Mouse (Mus musculus) layer of hippocampus, adult 18-20 months (tissue): ENCODE measurements around the gene Psmd11. TPM values are rescaled to one million over a fixed set of nuclear protein-coding genes. Genes with fewer than 3 reads are reported as not detected.

Experiments used
- DNase-seq, 2 experiments: peaks; one replicate each; pipeline ENCODE4 v3.0.0; 2022; ENCODE audit warnings: low spot score in 2 of 2
- total RNA-seq, 2 experiments: library from RNA; stranded (reverse); gene quantifications; 2 replicates each; pipeline ENCODE4 v1.2.3; 2021

Psmd11 gene
- total RNA-seq, 2 experiments from 2014 or later = 98.8 to 106 TPM

DNA sequence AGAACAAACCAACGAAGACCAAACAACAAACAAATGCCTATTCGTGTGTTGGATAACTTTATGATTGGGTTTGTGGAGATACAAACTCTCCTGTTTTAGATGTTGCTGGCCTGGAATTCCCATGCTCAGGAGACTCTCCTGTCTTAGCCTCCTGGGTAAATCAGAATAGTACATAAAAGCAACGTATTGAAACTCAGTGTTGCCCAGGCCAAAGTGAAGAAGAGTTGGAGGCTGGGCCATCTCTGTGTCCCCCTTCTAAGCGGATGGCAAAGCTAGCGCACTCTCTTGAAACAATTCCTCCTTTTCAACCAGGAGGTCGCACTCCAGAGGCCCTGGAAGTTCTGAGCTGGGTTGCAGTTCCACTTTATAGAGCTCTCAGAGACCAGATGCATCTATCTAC, 74.9 kb downstream of the Psmd11 start:
- DNase-seq = no peak

DNA sequence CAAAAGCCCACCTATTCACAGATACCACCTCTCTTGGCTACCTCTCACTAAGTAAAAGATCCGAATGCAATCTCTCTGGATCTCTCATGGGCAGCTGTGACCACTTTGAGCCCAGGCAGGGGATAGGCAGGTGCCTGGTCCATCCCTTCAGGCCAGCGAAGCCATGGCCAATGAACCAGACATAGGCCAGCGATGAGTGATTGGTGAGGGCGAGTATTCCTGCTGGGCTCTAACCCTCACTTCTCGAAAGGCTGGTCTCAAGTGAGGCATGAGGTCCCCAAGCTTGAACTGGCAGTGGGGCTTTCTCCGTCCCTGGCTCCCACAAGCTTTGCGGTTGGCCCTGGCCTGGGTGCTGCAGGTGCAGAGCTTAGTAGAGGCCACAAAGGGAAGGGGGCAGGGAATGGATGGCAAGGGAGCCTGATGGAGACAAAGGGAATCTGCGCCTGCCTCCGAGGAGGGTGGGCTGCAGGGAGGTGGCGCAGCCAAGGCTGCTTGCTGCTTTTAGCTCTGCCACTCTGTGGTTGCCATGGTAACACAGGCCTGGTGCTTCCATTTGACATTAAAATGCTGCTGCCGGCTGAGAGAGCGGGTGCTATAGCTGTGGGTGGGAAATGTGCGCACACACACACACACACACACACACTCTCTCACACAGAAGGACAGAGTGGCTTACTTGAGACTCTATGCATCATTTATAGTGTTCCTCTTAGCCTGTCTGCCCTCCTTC, 75.5 kb downstream of the Psmd11 start:
- peak; percentile 92 to 98 for DNase-seq

DNA sequence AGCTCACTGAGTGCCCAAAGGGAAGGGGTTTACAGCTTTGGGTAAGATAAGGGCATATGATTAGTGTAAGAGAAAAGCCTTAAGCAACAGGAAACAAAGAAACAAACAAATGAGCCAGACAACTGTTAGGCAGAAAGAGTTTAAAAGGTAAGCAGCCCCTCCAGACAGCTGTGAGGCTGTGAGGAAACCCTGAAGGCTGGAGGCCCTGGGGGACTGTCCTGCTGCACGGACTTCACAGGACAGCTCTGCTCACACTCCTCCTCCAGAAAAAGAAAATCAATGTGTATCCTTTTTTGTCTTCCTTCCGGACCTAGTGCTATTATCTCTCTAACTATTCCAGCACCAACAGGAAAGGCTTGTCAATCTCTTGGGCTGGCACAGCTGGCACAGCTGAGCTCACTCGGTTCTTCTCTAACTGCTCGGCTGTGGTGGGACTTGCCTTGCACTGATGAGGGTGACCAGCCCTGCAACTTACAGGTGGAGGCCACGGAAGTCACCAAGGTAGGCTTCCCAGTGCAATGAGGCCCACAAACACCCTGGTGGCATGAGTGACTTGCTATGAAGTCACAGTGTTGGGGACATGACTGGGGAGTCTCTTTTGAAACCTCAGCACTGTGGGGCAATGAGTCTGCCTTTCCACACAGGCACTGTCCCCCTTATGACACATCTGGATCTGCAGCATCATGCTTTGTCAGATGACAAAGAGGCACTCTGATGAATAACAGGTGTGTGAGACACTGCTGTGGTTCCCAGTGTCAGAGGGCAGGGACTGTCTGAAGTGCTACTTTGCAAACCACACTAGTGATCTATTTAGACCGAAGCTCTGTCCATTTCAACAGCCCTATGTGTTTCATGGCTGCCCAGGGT, 76.3 kb downstream of the Psmd11 start:
- DNase-seq = no peak

DNA sequence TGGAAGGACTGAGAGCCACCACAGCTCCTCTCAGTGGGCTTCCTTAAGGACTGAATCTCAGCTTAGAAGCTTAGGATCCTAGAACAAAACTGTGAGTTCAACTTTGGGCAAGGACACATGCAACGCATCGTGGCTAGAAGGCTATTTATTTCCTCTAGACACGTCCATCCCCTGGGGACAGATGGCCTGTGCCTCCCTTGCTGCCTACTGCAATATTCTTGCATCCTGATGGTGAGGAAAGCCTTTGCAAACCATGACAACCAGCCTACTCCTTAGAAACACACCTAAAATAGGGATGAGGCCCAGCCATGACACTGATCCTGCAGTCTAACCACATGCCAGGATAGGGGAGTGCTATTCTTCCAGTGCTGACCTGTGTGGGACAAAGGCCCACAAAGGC, 77.2 kb downstream of the Psmd11 start:
- peak in 1 of 2 experiments; percentile 46 for DNase-seq

DNA sequence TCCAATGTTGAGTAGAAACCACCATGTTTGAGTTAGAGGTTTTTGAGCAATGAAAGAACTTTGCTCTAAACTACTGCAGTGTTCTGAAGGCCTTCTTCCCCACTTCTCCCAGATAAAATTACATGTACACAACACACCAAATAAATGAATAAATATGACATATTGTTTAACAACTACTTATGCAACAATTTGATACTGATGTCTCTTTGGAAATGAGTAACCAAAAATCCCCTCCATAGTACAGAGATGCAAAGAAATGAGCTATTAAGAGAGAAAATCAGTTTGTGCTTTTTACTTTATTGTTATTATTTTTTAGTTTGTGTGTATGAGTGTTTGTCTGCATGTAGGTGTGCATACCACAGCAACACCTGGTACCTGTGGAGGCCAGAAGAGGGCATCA, 78.1 kb downstream of the Psmd11 start:
- DNase-seq = no peak

DNA sequence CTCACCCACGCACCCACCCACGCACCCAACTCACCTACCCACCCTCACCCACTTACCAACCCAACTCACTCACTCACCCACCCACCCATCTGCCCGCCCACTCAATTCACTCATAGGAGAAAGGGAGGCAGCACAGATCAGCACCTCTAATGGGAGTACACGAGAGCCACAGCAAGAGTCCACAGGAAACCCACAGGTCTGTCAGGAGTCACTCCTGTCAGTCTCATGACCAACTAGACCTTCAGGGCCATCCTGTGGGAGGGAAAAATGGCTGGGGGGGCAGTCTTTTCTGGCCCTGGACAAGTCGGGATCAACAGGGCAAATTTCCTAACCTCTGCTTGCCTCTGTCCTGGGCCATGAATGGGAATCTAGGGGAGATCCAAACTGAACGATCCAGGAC, 79.4 kb downstream of the Psmd11 start:
- DNase-seq = no peak

DNA sequence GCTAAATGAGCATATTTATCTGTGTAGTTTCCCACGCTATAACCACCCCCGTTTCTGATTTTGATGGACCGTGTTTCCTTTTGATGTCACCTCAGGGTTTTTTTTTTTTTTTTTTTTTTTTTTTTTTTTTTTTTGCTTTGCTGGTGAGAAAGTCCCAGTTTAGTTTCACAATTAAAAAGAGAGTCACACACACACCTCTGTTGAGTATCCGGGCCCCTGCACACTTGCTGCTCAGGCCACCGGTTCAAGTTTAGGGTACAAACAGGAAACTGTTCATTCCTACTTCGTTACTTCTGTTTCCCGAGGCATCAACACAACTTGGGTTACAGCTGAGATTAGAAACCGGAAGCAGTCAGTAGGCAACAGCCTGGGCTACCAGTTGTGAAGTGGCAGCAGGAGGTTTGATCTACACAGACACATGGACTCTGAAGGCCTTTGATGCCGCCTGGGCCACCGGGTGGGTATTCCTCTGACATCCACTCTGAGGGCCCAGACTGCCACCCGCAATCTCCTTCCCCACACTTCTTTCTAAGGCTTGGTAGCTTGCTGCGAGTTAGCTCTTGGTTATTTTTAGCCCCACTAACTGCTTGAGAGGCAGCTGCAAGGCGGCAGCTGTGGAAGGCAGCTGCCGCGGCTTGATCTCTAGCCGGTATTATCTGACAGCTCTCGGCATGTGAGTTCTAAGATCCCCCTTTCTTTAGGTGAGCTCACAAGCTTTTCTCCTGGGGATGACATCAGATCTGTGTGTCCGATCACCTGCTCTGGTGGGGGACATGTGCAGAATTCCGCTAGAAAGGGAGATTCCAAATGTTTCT, 80.2 kb downstream of the Psmd11 start:
- no peak for DNase-seq

DNA sequence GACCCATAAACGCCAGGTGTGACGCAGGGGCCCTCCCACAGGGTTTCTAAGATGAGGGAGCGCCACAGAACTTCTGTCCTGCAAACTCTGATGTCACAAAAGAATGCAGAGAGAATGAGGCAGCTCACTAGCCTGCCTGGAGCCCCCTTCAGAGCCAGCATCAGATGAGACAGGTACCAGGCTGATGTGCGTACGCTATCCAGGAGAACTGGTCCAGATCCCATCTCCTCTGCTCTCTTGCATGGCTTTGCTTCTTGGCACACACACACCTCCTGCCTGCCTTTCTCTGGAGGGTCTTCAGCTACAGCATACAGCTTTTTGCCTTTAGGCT, 80.7 kb downstream of the Psmd11 start:
- no peak for DNase-seq

DNA sequence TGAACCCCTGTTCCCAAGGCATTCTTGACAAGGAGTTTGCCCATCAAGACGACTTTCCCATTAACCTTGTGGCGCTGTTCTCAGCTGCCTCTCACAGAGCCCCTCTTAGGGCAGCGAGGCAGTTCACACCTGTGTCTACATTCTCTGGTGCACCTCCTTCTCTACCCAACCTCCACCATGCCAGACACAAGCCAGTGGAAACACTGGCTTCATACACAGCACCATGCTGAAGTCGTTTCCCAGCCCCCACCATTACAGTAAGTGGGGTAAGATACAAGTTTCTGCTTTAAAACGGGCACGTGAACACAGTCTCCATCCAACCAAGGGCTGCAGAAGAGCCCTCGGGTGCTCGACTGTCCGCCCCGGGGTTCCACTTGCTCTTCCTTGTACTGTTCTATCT, 81.7 kb downstream of the Psmd11 start:
- no peak for DNase-seq

DNA sequence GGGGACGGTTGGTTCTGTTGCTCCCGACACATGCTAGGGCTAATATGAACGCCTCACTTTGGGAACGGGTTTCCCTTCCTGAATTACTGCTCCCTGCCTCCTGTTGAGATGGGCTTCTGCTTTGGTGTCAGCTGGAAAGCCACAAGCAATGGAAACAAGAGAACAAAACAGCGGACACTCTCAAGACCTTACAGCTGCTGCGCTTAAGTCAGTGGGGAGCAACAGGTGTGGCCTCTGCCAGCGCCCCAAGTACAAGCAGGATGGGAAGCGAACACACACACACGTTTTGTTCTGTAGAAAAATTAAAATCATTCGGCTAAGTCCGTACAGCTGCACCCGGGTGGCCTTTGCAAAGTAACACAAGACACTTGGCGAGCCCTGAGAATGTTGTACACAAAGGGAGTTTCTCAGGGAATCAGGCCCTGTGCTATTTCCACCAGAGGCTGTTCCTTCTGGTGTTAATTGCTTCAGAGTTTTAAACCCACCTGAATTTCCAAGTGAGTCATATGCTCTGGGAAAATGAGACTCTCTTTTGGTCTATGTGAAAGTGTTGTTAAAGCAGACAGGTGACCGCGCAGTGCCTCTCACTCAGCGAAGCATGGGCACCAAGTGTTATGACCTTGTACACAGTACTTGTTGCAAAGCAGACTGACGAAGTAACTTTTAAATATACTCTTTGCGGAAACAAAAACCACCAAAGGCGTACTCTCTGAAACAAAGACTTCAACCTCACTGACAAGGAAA, 84.1 kb downstream of the Psmd11 start:
- no peak for DNase-seq

DNA sequence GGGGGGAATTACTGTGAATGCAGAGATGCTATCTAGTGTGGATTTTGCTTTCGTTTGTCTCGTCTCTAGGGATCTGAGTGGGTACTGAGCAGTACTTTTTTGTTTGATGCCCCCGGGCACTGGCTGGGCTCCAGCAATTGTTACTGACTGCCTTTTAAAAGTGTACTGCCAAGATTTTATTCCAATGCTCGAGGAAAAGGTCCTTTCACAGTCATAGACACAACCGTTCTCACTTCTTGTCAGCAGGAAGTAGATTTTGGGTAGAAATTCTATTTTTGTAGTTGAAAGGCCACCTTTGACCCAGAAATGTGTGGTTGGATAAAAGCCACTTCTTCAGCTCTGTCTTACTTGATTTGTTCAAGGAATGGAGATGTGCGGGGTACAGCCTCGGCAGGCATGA, 85.4 kb downstream of the Psmd11 start:
- no peak for DNase-seq

DNA sequence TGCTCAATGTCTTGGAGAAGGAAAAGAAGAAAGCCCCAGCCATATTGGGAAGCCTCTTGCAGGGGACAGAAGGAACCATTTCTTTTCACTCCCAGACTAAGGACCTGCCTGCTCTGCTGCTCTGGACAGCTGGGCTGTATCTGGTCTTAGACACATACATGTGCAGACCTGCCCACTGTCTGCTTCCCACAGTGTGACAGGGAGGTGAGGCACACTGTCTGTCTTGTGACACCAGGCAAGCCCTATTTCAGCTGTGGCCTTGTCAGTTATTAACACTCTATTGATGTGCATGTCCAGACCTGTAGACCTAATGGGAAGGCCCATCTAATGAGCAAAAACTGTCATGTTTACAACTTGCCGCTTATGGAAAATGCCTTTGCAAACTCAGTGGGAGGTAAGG, 86.9 kb downstream of the Psmd11 start:
- DNase-seq = no peak

DNA sequence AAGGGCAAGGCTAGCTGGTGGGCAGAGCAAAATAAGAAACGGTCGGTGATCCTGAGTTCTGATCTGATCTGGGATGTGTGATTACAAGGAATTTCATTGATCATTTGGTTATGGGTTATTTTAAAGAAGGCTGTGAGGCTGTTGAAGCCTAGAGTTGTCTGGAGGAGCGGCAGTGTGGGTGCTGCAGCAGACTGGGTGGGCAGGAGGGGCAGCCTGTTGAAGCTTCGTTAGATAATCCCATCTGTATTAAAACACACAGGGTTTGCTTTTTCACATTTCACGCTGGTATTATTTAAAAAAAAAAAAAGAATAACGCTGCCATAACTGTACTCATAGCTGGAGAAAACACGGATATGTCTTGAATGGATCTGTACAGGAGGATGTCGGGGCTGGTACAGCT, 87.5 kb downstream of the Psmd11 start:
- DNase-seq = peak in 1 of 2 experiments; percentile 66

DNA sequence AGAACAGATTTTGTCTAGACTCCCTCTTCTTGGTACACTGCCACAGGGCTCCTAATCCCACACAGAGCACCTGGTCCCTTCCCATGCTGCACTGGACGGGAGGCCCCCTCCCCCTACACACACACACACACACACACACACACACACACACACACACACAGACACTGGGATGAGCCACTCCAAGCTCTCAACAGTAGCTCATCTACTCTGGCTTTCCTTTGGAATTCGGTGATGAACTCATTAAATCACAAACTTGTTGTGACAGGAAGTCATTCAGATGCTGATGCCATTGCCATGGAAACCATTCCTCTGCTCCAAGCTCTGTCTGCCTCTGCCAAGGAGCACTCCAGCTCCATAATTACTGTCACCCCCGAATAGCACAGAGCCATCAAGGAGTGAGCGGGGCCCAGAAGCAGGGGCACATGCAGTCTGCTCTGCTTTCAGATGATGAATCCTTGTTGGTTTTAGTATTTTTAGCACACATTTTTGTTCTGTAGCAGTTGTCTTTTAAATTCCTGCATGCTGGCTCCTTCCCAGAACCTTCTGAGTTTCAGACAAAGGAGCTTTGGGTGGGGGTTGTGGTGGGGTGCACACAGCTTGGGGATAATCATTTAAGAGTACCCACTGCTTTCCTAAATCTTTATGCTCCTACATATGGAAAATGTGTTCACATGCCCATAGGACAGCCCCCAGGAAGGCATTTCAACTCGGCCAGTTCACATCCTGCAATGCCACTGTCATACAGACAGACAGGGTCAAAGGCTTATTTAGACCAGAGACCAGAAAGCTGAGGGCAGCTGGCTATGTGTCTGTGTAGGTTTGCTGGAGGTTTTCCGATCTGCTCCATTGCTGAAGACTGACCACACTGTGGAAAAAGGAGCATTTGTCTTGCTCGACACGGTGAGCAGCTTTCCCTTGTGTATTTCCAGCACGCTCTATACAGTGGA, 90.3 kb downstream of the Psmd11 start:
- peak; percentile 77 to 87 for DNase-seq

DNA sequence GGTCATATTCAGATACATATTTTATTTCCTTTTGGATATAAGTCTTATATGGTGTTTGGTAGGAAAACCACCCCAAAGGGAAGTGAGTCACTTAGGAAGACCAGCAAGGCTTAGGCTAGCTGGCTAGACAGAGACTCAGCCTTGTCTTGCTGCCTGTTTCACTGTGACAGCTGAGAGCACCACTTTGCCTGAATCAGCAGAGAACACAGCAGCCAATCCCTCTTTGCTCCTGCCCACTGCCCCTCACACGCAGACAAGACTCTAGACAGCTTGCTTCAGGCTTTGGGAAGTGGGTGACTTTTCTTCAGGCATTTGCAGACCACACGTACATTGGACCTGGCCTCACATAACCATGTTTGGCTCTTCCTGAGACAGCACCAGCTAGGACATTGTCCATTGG, 92.7 kb downstream of the Psmd11 start:
- no peak for DNase-seq

Other genes starting within 250 kb of the Psmd11 start
- 1 to 10 TPM; 3.9 to 4.7 TPM for gene Rnf135, start 244.8 kb upstream of the Psmd11 start, total RNA-seq
- gene Rhot1, start 219.6 kb upstream of the Psmd11 start, total RNA-seq = 10 to 100 TPM; 62.8 to 65.6 TPM
- gene Rhbdl3, start 127.7 kb upstream of the Psmd11 start, total RNA-seq = 10 to 100 TPM; 29.7 to 29.8 TPM
- 10 to 100 TPM; 50.8 to 54.1 TPM for gene 5730455P16Rik, start 50.6 kb upstream of the Psmd11 start, total RNA-seq
- gene Zfp207, start 45.3 kb upstream of the Psmd11 start, total RNA-seq = 100 to 1,000 TPM; 133 to 146 TPM
- 100 to 1,000 TPM; 228 to 244 TPM for gene Cdk5r1, start 48.4 kb downstream of the Psmd11 start, total RNA-seq